Mouse (Mus musculus) CD8-positive naive resting alpha-beta T cell, adult 2 months (primary cell): ENCODE results near the gene Dab1.

Experiments
- DNase-seq, 2 experiments: peaks; one replicate each; pipeline ENCODE4 v3.0.0; 2022; ENCODE audit warnings: low read depth in 2 of 2, low spot score in 2 of 2

Gene Dab1

GRCm38 (mm10) chr4:104438730-104439129 lies 819.6 kb downstream of the Dab1 start:
- DNase-seq = no peak

GRCm38 (mm10) chr4:104439641-104440040 lies 820.5 kb downstream of the Dab1 start:
- no peak for DNase-seq

- DNase-seq = no peak
Measured at GRCm38 (mm10) chr4:104442925-104443747, 824.0 kb downstream of the Dab1 start.

DNA sequence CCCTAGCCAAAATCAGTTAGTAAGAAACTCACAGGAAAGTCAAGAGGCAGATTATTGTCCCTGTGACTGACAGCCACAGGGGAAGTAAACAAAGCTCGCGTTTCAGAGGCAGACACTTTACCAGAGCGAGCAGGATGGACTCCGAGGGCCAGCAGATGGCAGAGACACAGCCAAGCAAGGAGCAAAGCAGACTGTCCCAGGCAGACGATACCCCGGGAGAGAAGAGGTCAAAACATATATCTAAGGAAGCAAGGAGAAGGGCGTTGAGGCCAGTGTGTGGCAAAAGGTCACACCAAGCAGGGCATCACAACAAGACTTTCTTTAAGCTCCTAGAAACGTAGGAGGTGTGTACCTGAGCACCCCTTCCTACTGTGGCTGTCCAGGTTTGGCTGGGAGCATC lies 824.6 kb downstream of the Dab1 start:
- no peak for DNase-seq

- DNase-seq = no peak
Measured at GRCm38 (mm10) chr4:104444985-104445384, 825.8 kb downstream of the Dab1 start.

- DNase-seq = no peak
Measured at GRCm38 (mm10) chr4:104448199-104448598, 829.0 kb downstream of the Dab1 start.

- no peak for DNase-seq
Measured at GRCm38 (mm10) chr4:104450645-104451044, 831.5 kb downstream of the Dab1 start.

GRCm38 (mm10) chr4:104452587-104452986 lies 833.4 kb downstream of the Dab1 start:
- DNase-seq = no peak

GRCm38 (mm10) chr4:104455151-104455550 lies 836.0 kb downstream of the Dab1 start:
- DNase-seq = no peak

GRCm38 (mm10) chr4:104455760-104456159 lies 836.6 kb downstream of the Dab1 start:
- no peak for DNase-seq

GRCm38 (mm10) chr4:104456173-104456873 lies 837.2 kb downstream of the Dab1 start:
- DNase-seq = no peak

DNA sequence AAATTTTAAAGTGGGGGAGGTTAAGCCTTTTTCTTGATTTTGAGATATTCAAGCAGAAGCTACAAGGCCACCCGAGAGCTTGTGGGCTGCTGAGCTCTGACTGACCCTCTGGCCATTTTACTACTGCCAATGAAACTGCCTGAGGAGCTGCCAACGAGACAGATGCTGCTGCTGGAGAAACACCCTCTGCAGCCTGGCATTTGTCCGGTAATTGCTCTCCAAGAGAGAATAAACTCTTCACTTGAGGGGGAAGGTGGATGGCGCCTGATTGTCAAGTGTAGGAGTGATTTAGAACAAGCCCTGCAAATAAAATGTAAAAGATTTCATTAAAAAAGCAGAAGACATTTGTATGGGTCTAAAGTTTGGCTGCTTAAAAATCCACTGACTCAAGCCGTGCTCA lies 839.6 kb downstream of the Dab1 start:
- DNase-seq = no peak

GRCm38 (mm10) chr4:104461106-104462011 lies 842.2 kb downstream of the Dab1 start:
- DNase-seq = no peak

DNA sequence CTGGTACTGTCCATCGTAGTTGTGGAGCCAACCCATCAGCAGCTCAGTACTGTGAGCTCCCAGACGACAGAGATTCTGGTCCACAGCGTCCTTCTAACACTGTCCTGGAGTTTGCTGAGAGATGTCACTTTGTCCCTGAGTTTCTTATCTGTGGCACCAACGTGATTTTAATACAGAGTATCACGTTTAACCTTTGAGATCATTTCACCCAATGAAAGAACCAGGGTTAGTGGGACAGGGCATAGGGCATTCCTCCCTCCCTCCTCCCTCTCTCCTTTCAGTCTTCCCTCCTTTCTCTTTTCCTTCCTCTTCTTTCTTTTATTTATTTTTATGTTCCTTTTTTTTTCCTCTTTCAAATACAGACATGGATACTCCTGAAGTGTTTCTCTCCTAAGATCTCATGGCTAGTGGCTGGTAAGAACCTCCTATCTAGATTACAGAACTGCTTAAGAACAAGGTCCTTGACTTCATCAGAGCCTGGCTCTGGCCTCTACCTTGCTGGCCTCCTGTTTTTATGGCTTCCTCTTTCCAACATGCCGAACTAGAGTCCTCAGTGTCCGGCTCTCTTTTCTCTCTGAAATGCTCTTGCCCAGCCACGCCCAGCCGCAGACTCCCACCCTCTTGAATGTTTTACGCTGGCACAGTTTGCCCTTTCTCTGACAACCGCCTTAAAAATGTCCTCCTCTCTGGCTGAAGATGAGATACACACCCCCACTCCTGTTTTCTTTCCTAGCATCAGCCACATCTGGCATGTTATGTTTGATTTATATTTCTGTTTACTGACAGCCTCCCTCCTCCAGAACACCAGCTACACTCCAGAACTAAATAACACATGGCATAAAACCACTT lies 844.0 kb downstream of the Dab1 start:
- DNase-seq = no peak

GRCm38 (mm10) chr4:104463781-104464170 lies 844.6 kb downstream of the Dab1 start:
- no peak for DNase-seq

GRCm38 (mm10) chr4:104465594-104465993 lies 846.4 kb downstream of the Dab1 start:
- no peak for DNase-seq

- DNase-seq = no peak
Measured at GRCm38 (mm10) chr4:104468666-104469065, 849.5 kb downstream of the Dab1 start.

DNA sequence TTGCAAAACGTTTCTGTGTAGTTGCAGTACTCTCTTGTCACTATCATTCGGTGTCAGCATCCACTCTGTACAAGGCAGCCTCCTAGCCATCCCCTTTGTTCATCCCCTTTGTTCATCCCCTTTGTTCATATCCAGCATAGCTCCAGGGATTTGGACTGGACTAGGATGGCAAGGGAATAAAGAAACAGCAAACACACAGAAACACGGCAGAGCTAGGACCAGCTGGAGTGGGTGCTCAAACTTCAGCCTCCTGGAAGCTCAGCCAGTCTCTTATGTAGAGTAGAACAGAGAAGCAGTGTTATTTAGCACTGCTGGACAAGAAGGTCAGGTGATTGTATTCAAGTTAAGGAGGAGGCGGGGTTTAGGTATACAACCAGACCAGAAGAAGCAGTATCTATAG lies 853.8 kb downstream of the Dab1 start:
- DNase-seq = no peak

GRCm38 (mm10) chr4:104476841-104477240 lies 857.7 kb downstream of the Dab1 start:
- DNase-seq = no peak

DNA sequence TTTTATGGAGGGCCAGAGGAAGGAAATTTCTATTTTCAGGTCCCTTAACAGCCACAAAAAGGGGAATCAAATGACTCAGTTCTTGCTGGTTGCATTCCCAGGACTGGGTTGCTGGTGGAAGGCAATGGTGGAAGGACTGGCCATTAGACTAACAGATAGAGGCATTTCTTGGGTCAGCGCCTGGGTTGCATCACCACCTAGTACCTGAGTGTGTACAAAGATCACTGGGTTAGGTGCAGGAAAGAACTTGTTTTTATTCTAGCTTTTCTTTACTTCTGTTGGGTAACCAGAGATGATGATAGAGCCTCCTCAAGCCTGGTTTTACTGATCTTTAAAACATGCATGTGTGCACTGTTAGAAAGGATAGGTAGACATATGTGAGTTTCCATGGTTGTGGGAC lies 864.8 kb downstream of the Dab1 start:
- DNase-seq = no peak

DNA sequence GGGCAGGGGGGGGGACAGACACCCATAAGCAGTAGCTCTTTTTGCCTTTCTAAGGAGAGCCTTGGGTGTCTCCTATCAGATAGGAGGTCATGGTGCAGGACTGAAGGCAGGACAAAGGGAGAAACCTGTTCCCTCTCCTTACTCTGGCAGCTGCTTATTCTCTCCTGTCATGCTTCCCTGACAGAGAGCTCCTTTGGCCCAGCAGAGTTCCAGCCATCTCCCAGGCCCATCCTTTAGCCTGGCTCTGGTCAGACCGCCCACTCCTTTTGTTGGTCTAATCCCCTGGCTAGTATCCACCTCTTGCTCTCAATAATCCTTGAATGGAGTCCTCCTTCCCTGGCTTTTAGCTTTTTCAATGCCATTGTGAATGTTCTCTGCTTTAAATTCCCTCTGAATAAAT lies 878.1 kb downstream of the Dab1 start:
- no peak for DNase-seq
